Mouse (Mus musculus): ENCODE results near the gene Adgrf4. TPM values are rescaled to one million over a fixed set of nuclear protein-coding genes. Genes with fewer than 3 reads are reported as not detected.

The Adgrf4 gene
- total RNA-seq (2022), result 1 to 10 TPM in 3 of 4 experiments, under 1 TPM in 1; 0.75 to 2.1 (median 1.4) TPM

GRCm38 (mm10) chr17:42692136-42692535 is at the start of gene Adgrf4:
Gene Adgrf4 (minus strand): TSS chr17:42692284.
- no peak for DNase-seq (ENCODE audit: low spot score in 2 of 2)

GRCm38 (mm10) chr17:42741801-42742217 is 49.7 kb upstream of the Adgrf4 start, which contains the start of gene Adgrf2:
Gene Adgrf2 (minus strand): TSS chr17:42742179.
- no peak for DNase-seq (ENCODE audit: low spot score in 2 of 2)

GRCm38 (mm10) chr17:42738794-42739193 is 46.7 kb upstream of the Adgrf4 start:
- no peak for DNase-seq (ENCODE audit: low spot score in 2 of 2)

- no peak for DNase-seq (ENCODE audit: low spot score in 2 of 2)
Observed at GRCm38 (mm10) chr17:42717161-42717560, 25.1 kb upstream of the Adgrf4 start.

GRCm38 (mm10) chr17:42714991-42715390 is 22.9 kb upstream of the Adgrf4 start:
- peak; percentile 61 to 68 for DNase-seq (ENCODE audit: low spot score in 2 of 2)

- peak; percentile 56 for DNase-seq (ENCODE audit: low spot score in 2 of 2)
Observed at GRCm38 (mm10) chr17:42710717-42711116, 18.6 kb upstream of the Adgrf4 start.

- no peak for DNase-seq (ENCODE audit: low spot score in 2 of 2)
Observed at GRCm38 (mm10) chr17:42705611-42706010, 13.5 kb upstream of the Adgrf4 start.

GRCm38 (mm10) chr17:42702198-42702597 is 10.1 kb upstream of the Adgrf4 start:
- DNase-seq (ENCODE audit: low spot score in 2 of 2), result peak; percentile 21 to 29

- peak; percentile 11 to 18 for DNase-seq (ENCODE audit: low spot score in 2 of 2)
Observed at GRCm38 (mm10) chr17:42694730-42695129, 2.6 kb upstream of the Adgrf4 start.

GRCm38 (mm10) chr17:42690531-42690930 is 1.6 kb downstream of the Adgrf4 start:
- no peak for DNase-seq (ENCODE audit: low spot score in 2 of 2)

GRCm38 (mm10) chr17:42658634-42659422 is 33.3 kb downstream of the Adgrf4 start:
- peak in 1 of 2 experiments; percentile 17 for DNase-seq (ENCODE audit: low spot score in 2 of 2)

GRCm38 (mm10) chr17:42643416-42643815 is 48.7 kb downstream of the Adgrf4 start:
- no peak for DNase-seq (ENCODE audit: low spot score in 2 of 2)

GRCm38 (mm10) chr17:42630206-42630605 is 61.9 kb downstream of the Adgrf4 start:
- no peak for DNase-seq (ENCODE audit: low spot score in 2 of 2)

- peak; percentile 19 to 37 for DNase-seq (ENCODE audit: low spot score in 2 of 2)
Observed at GRCm38 (mm10) chr17:42613043-42613737, 78.9 kb downstream of the Adgrf4 start.

- no peak for DNase-seq (ENCODE audit: low spot score in 2 of 2)
Observed at GRCm38 (mm10) chr17:42611295-42611694, 80.8 kb downstream of the Adgrf4 start, which contains the start of gene Opn5. Gene Opn5 (minus strand): TSS chr17:42611395.

GRCm38 (mm10) chr17:42608270-42608669 is 83.8 kb downstream of the Adgrf4 start:
- DNase-seq (ENCODE audit: low spot score in 2 of 2), result no peak

Other genes starting within 250 kb of the Adgrf4 start
- not detected for gene Opn5, start 80.9 kb downstream of the Adgrf4 start, total RNA-seq (2022)
- gene Adgrf2, start 49.9 kb upstream of the Adgrf4 start, total RNA-seq (2022), result 1 to 10 TPM in 1 of 4 experiments, under 1 TPM in 3; 0.34 to 1.3 (median 0.53) TPM
- 10 to 100 TPM; 18.9 to 26.5 (median 24.4) TPM for gene Cd2ap, start 184.4 kb upstream of the Adgrf4 start, total RNA-seq (2022)